Mouse (Mus musculus) megakaryocyte, embryonic 14.5 days (primary cell): ENCODE data around the gene Rpl5. TPM values are rescaled to one million over a fixed set of nuclear protein-coding genes. Genes with fewer than 3 reads are reported as not detected.
A peak's percentile ranks its signal among the peaks of the same experiment; 100 is the strongest.

Experiments used
- H3K27me3 ChIP-seq: replicated peaks from 2 replicates; pipeline ENCODE3; 2012; ENCODE audit warnings: inconsistent platforms
- H3K36me3 ChIP-seq: replicated peaks from 2 replicates; pipeline ENCODE3; 2012; ENCODE audit warnings: low read length, inconsistent platforms, mixed read lengths
- H3K4me1 ChIP-seq: 2 replicates; pipeline ENCODE4 v1.6.1; 2012; ENCODE audit warnings: inconsistent platforms
- H3K4me3 ChIP-seq: replicated peaks from 2 replicates; pipeline ENCODE3; 2012; ENCODE audit warnings: moderate library complexity, mild to moderate bottlenecking, inconsistent platforms
- H3K9me3 ChIP-seq: 2 replicates; pipeline ENCODE4 v1.6.1; 2012; ENCODE audit warnings: inconsistent platforms
- FLI1 ChIP-seq: IDR thresholded peaks from 2 replicates; pipeline ENCODE4 v1.6.1; 2012; ENCODE audit warnings: low read length, inconsistent platforms, mixed read lengths
- GATA1 ChIP-seq: IDR thresholded peaks from 3 replicates; pipeline ENCODE4 v1.6.1; 2012; ENCODE audit warnings: mixed read lengths, low read length, inconsistent platforms, borderline replicate concordance
- polyA plus RNA-seq: library from polyadenylated mRNA; stranded (reverse); fragments of >175 nt; gene quantifications from 2 replicates; pipeline ENCODE4 v1.2.3, GENCODE M21; 2012; ENCODE audit warnings: low replicate concordance; ENCODE audit not compliant: insufficient read depth

The Rpl5 gene
- 21.3 and 79.1 TPM in 2 replicates for polyA plus RNA-seq

DNA sequence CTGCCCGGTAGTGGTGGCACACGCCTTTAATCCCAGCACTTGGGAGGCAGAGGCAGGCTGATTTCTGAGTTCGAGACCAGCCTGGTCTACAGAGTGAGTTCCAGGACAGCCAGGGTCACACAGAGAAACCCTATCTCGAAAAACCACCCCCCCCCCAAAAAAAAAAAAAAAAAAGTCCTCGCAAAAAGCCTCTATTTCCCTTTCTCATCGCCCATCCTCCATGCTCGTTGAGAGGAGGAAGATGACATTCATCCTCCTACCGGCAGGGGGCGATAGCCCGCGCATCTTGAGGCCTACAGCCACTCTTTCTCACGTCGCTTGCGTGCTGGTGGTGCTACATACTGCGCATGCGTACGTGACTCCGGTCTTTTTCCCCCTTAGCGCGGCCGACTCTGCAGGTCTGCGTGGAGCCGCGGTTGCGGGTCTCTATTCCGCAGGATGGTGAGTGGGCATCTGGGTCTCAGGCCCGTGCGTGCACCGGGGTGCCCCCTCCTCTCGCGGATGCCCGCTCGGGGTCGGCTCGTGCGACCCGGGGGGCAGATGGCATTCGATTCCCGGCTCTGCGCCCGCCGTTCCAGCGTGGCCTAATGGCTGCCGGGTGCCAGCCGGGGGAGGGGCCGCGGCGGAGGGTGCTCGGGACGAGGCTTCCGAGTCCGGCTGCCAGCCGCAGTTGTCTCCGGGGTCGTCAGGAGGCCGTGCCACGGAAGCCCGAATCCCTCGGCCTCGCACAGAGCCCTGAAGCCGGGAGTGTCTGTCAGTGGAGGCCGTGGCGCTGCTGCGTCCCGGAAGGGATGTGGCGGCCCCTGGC is at the start of gene Rpl5:
Gene Rpl5 (plus strand): TSS at position 297 of the 808 bp plus-strand sequence.
- peaks cover 45% of the 10 kb centered on the region for H3K4me1 ChIP-seq

DNA sequence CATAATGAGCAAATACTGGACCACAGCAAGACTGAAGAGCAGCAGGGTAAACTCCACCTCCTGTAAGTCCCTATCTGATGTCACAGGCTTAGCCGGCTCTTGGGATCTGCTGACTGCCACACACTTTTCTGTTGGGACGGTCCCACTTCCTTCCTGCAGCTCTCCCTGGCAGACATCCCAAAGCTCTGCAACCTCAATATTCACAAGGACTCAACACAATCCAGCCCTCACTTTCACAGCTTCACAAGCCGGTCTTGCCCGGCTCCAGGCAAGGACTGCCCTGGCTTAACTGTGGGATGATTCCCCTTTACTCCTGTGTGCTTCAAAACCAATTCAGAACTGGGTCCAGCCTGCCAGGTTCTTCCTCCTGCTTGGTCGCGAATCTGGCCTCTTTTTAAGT is 46.5 kb upstream of the Rpl5 start:
- Histone ChIP-seq H3K27me3 (no peaks in the 10 kb centered on the region), H3K36me3 (no peaks in the 10 kb centered on the region), H3K4me3 (no peak overlapping the region), H3K4me1 (peaks cover 6% of the 10 kb centered on the region), H3K9me3 (peaks cover 7% of the 10 kb centered on the region)
- TF ChIP-seq GATA1, result no peak
- no peak for TF ChIP-seq FLI1

More for the DNA sequence above, at the start of gene Rpl5:
- peaks cover 6% of the 10 kb centered on the region for H3K27me3 ChIP-seq
- H3K4me3 ChIP-seq, result peak within 1 kb of the TSS; percentile 98
- H3K36me3 ChIP-seq, result peaks cover 32% of the 10 kb centered on the region
- TF ChIP-seq GATA1 (no peak), FLI1 (no peak)
- H3K9me3 ChIP-seq, result no peaks in the 10 kb centered on the region

- TF ChIP-seq GATA1 (no peak), FLI1 (no peak)
- Histone ChIP-seq H3K9me3 (peaks cover 7% of the 10 kb centered on the region), H3K4me3 (no peak overlapping the region), H3K4me1 (peaks cover 6% of the 10 kb centered on the region), H3K36me3 (no peaks in the 10 kb centered on the region), H3K27me3 (no peaks in the 10 kb centered on the region)
Observed at GRCm38 (mm10) chr5:107854556-107854955, 45.7 kb upstream of the Rpl5 start.

GRCm38 (mm10) chr5:107855546-107855945 is 44.8 kb upstream of the Rpl5 start:
- H3K27me3 ChIP-seq, result no peaks in the 10 kb centered on the region
- H3K4me1 ChIP-seq, result peaks cover 6% of the 10 kb centered on the region
- H3K4me3 ChIP-seq, result no peak overlapping the region
- H3K36me3 ChIP-seq, result no peaks in the 10 kb centered on the region
- no peaks in the 10 kb centered on the region for H3K9me3 ChIP-seq
- TF ChIP-seq FLI1 (no peak), GATA1 (no peak)

GRCm38 (mm10) chr5:107858963-107859362 is 41.3 kb upstream of the Rpl5 start:
- Histone ChIP-seq H3K4me3 (no peak overlapping the region), H3K27me3 (peaks cover 11% of the 10 kb centered on the region), H3K9me3 (peaks cover 3% of the 10 kb centered on the region; the same call in 1 of the 2 replicates), H3K36me3 (no peaks in the 10 kb centered on the region), H3K4me1 (peaks cover under 1% of the 10 kb centered on the region)
- TF ChIP-seq GATA1 (no peak), FLI1 (no peak)

DNA sequence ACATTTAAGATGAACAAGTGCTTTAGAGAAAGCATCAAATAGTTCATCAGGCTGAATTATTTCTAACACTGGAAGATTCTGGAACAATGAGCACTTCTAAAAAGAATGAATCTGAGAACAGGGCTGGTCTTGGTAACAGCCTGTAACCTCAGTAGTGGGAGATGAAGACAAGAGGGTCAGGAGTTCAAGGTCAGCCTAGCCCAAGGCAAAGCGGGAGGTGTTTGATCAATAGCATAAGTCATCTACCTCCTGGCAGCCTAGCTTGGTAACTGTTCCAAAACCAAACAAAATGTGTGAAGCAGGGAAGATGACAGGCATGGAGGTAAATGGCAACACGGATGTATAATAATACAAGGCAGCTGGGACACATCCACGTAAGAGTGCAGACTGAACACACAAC is 36.3 kb upstream of the Rpl5 start:
- H3K4me3 ChIP-seq, result no peak overlapping the region

DNA sequence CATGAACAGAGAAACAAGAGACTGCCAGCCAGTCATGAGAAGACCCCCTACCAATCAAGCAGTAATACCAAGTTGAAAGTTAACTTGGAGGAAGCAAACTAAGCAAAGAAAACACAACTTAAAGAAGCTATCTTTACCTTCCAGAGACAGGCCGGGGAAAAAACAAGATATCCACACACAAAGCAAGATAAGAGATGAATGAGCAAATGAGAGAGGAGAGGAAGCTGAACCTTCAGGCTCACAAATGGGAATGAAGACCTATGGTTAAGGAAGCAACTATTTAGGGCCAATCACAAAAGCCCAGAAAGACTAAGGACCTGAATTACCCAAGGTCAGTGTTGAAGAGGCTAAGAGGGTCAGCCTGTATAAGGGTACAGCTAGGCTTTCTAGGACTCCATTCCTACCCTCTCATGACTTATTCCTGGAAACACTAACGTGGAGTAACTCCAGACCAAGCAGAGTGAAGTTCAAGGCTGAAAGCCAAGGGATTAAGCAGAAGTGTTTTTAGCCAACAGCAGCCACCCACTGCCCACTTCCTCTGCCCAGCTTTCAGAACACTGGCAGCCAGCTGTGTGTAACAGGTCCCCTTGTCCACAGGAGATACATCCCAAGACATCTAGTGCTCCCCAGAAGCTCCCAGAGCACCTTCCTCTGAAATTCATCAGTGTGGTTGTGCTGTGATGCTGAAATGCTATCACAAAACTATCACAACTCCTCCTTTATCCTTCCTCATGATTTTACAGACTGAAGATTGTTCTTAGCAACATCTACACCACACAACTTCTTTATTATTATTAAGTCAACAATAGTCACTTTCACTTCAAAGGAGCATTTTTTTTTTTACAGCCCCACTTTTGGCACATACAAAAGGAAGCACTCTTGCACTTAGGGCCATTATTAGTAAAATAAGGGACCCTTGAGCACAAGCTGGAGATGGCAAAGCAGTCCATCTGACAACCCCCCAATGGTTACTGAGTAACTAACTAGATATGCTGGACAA is 33.9 kb upstream of the Rpl5 start:
- peaks cover 15% of the 10 kb centered on the region for H3K4me1 ChIP-seq
- H3K27me3 ChIP-seq, result peaks cover 76% of the 10 kb centered on the region
- TF ChIP-seq FLI1 (no peak), GATA1 (no peak)

More for the DNA sequence above, 36.3 kb upstream of the Rpl5 start:
- peaks cover 54% of the 10 kb centered on the region for H3K27me3 ChIP-seq
- H3K9me3 ChIP-seq, result peaks cover 3% of the 10 kb centered on the region; the same call in 1 of the 2 replicates
- H3K4me1 ChIP-seq, result peaks cover 12% of the 10 kb centered on the region
- H3K36me3 ChIP-seq, result no peaks in the 10 kb centered on the region
- TF ChIP-seq FLI1 (no peak), GATA1 (no peak)

DNA sequence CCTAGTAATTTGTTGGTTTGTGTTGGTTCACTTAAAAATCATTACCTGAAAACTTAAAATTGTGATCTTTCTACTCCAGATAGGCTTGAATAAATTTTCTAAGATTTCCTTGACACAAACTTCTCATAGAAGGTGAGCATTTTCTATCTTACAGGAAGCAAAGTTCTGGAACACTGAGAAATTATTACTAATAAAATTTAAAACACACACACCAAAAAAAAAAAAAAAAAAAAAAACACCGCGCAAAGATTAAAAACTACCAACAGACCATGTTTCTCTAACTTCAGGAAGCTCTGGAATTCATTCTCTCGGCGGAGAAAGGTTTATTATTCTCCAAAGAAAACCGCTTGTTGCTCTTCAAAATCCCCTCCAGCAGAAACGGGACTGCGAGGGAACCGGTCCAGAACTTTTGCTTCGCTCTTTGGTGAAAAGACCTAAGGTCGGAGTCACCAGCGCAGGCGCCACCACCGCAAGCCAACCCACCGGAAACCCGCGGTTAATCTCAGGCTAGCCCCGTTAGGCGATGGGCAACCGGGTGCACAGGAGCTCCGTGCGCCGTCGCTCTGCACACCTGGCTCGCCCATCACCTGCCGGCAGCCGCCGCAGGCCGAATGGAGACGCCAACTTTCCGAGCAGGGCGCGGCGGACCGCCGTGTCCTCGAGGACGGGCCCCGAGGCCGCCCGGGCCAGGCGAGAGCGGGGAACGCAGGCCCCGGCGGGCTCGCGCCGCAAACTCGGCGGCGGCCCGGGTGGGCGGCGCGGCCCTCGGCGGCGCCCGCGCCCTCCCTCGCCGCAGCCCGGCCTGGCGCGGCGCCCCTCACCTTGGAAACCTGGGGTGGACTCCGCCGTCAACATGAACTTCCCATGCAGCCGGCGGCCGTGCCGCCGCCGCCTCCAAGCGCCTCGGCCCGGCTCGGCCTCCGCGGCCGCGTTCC is 32.1 kb upstream of the Rpl5 start:
- H3K4me1 ChIP-seq, result peaks cover 15% of the 10 kb centered on the region
- 0 out of 2 replicates have a peak, but pooled peaks cover under 1% of the 10 kb centered on the region for H3K9me3 ChIP-seq
- H3K36me3 ChIP-seq, result no peaks in the 10 kb centered on the region
- H3K27me3 ChIP-seq, result peaks cover 84% of the 10 kb centered on the region
- H3K4me3 ChIP-seq, result peak overlapping the region; percentile 91
- TF ChIP-seq GATA1, result no peak
- TF ChIP-seq FLI1, result no peak

More for the DNA sequence above, 33.9 kb upstream of the Rpl5 start:
- Histone ChIP-seq H3K36me3 (no peaks in the 10 kb centered on the region), H3K9me3 (peaks cover 3% of the 10 kb centered on the region; the same call in 1 of the 2 replicates), H3K4me3 (no peak overlapping the region)
